Mouse (Mus musculus) forebrain, embryonic 13.5 days (tissue): ENCODE results near the gene Galr3. TPM values are rescaled to one million over a fixed set of nuclear protein-coding genes. Genes with fewer than 3 reads are reported as not detected.

Source experiments
- ATAC-seq: fragments of 200-750 bp; cut with Nextera tagmentation; 2 replicates; pipeline ENCODE4 v1.8.0; 2017
- H3K27ac ChIP-seq: fragments of 300-500 bp; sonication (generic); 2 replicates; pipeline ENCODE4 v1.5.1; 2015; ENCODE audit warnings: inconsistent platforms, mild to moderate bottlenecking, moderate library complexity
- H3K27me3 ChIP-seq: fragments of 300-500 bp; sonication (generic); 2 replicates; pipeline ENCODE4 v1.6.1; 2015; ENCODE audit warnings: mild to moderate bottlenecking, inconsistent platforms
- H3K36me3 ChIP-seq: fragments of 300-500 bp; sonication (generic); 2 replicates; pipeline ENCODE4 v1.6.1; 2015; ENCODE audit warnings: mild to moderate bottlenecking, inconsistent platforms; ENCODE audit not compliant: poor library complexity, severe bottlenecking
- H3K4me1 ChIP-seq: fragments of 300-500 bp; sonication (generic); 2 replicates; pipeline ENCODE4 v1.6.1; 2015; ENCODE audit warnings: inconsistent platforms
- H3K4me2 ChIP-seq: fragments of 300-500 bp; sonication (generic); 2 replicates; pipeline ENCODE4 v1.6.1; 2015; ENCODE audit warnings: inconsistent platforms, mild to moderate bottlenecking, moderate library complexity
- H3K4me3 ChIP-seq: fragments of 300-500 bp; sonication (generic); 2 replicates; pipeline ENCODE4 v1.5.1; 2015; ENCODE audit warnings: mild to moderate bottlenecking, inconsistent platforms
- H3K9ac ChIP-seq: fragments of 300-500 bp; sonication (generic); 2 replicates; pipeline ENCODE4 v1.6.1; 2015; ENCODE audit warnings: mild to moderate bottlenecking, inconsistent platforms
- H3K9me3 ChIP-seq: fragments of 300-500 bp; sonication (generic); replicated peaks from 2 replicates; pipeline ENCODE4 v1.6.1; 2016; ENCODE audit warnings: inconsistent platforms
- WGBS: fragments of 180-500 bp; shearing (Covaris S2); methylation state at CpG from one replicate; pipeline ENCODE4 v1.1.7; 2015; 5-methylcytosine and 5-hydroxymethylcytosine counted together
- polyA plus RNA-seq: library from polyadenylated mRNA; unstranded; fragments of >200 nt; fragmentation: Nextera tagmentation; extraction: Ambion mirVana; gene quantifications from 2 replicates; pipeline ENCODE4 v1.2.1, GENCODE M21; 2015

Gene Galr3
- polyA plus RNA-seq, 1 experiment from 2014 or later, result not detected

- no peaks in the 10 kb centered on the region for H3K9me3 ChIP-seq
- peak within 1 kb of the TSS; percentile 69 for H3K27ac ChIP-seq
- peaks cover 20% of the 10 kb centered on the region for H3K4me1 ChIP-seq
- peak within 1 kb of the TSS; percentile 80 for H3K4me3 ChIP-seq
- H3K27me3 ChIP-seq, result no peaks in the 10 kb centered on the region
- peak within 1 kb of the TSS; percentile 77 for H3K4me2 ChIP-seq
- peak within 1 kb of the TSS; percentile 88 for H3K9ac ChIP-seq
- peak; percentile 100 for ATAC-seq
- WGBS, result under 1% methylated on average over 79 of the region's 80 CpGs
- H3K36me3 ChIP-seq, result peaks cover 35% of the 10 kb centered on the region
Observed at GRCm38 (mm10) chr15:79062376-79063159, 20.9 kb downstream of the Galr3 start, which contains the start of gene Ankrd54. TSS of gene Ankrd54 (minus strand) at chr15:79062893.

GRCm38 (mm10) chr15:79063160-79063740 is 21.6 kb downstream of the Galr3 start:
- H3K27ac ChIP-seq, result 0 out of 2 replicates have a peak overlapping the region, but pooled peaks have one; percentile 7
- peak overlapping the region; percentile 38 for H3K4me3 ChIP-seq
- 8% methylated on average over 14 of the region's 14 CpGs for WGBS
- H3K4me2 ChIP-seq, result peak overlapping the region; percentile 61
- H3K36me3 ChIP-seq, result peaks cover 28% of the 10 kb centered on the region
- no peaks in the 10 kb centered on the region for H3K9me3 ChIP-seq
- H3K9ac ChIP-seq, result peak overlapping the region; percentile 45
- ATAC-seq, result no peak
- peaks cover 3% of the 10 kb centered on the region; the same call in 1 of the 2 replicates for H3K27me3 ChIP-seq
- peaks cover 20% of the 10 kb centered on the region for H3K4me1 ChIP-seq

- Histone ChIP-seq H3K27me3 (peaks cover 3% of the 10 kb centered on the region; the same call in 1 of the 2 replicates), H3K9me3 (no peaks in the 10 kb centered on the region), H3K36me3 (peaks cover 8% of the 10 kb centered on the region), H3K4me3 (no peak overlapping the region), H3K4me1 (peaks cover 20% of the 10 kb centered on the region), H3K9ac (no peak overlapping the region), H3K27ac (no peak overlapping the region), H3K4me2 (no peak overlapping the region)
- ATAC-seq, result no peak
- WGBS, result 77% methylated on average over 8 of the region's 8 CpGs
Observed at GRCm38 (mm10) chr15:79065086-79065770, 23.5 kb downstream of the Galr3 start.

GRCm38 (mm10) chr15:79066276-79066675 is 24.6 kb downstream of the Galr3 start:
- no peak overlapping the region for H3K4me2 ChIP-seq
- peaks cover 14% of the 10 kb centered on the region for H3K4me1 ChIP-seq
- no peaks in the 10 kb centered on the region for H3K36me3 ChIP-seq
- H3K9ac ChIP-seq, result no peak overlapping the region
- peaks cover 3% of the 10 kb centered on the region; the same call in 1 of the 2 replicates for H3K27me3 ChIP-seq
- WGBS, result 48% methylated on average over 2 of the region's 2 CpGs
- no peak overlapping the region for H3K27ac ChIP-seq
- ATAC-seq, result no peak
- no peaks in the 10 kb centered on the region for H3K9me3 ChIP-seq
- no peak overlapping the region for H3K4me3 ChIP-seq

- Histone ChIP-seq H3K4me1 (peaks cover 5% of the 10 kb centered on the region), H3K4me3 (no peak overlapping the region), H3K4me2 (no peak overlapping the region), H3K27me3 (peaks cover 3% of the 10 kb centered on the region; the same call in 1 of the 2 replicates), H3K27ac (no peak overlapping the region), H3K9me3 (no peaks in the 10 kb centered on the region), H3K36me3 (no peaks in the 10 kb centered on the region), H3K9ac (no peak overlapping the region)
- 89% methylated on average over 3 of the region's 3 CpGs for WGBS
- no peak for ATAC-seq
Observed at GRCm38 (mm10) chr15:79067631-79068030, 25.9 kb downstream of the Galr3 start.

- Histone ChIP-seq H3K4me1 (peaks cover 3% of the 10 kb centered on the region), H3K4me3 (no peak overlapping the region), H3K36me3 (no peaks in the 10 kb centered on the region), H3K27ac (no peak overlapping the region), H3K9me3 (no peaks in the 10 kb centered on the region), H3K27me3 (peaks cover 3% of the 10 kb centered on the region; the same call in 1 of the 2 replicates), H3K9ac (no peak overlapping the region), H3K4me2 (no peak overlapping the region)
- no peak for ATAC-seq
- 78% methylated on average over 3 of the region's 3 CpGs for WGBS
Observed at GRCm38 (mm10) chr15:79068416-79068815, 26.7 kb downstream of the Galr3 start.

- Histone ChIP-seq H3K27me3 (peaks cover 3% of the 10 kb centered on the region; the same call in 1 of the 2 replicates), H3K4me2 (no peak overlapping the region), H3K9ac (no peak overlapping the region), H3K4me3 (no peak overlapping the region), H3K27ac (no peak overlapping the region), H3K9me3 (no peaks in the 10 kb centered on the region), H3K36me3 (peaks cover 1% of the 10 kb centered on the region), H3K4me1 (peaks cover 20% of the 10 kb centered on the region)
- 66% methylated on average over 5 of the region's 5 CpGs for WGBS
- ATAC-seq, result no peak
Observed at GRCm38 (mm10) chr15:79071117-79072039, 29.7 kb downstream of the Galr3 start.

GRCm38 (mm10) chr15:79073752-79074151 is 32.1 kb downstream of the Galr3 start:
- H3K4me3 ChIP-seq, result no peak overlapping the region
- H3K4me2 ChIP-seq, result peak overlapping the region; percentile 96; the same call in 1 of the 2 replicates
- no peak overlapping the region for H3K9ac ChIP-seq
- peaks cover 25% of the 10 kb centered on the region for H3K36me3 ChIP-seq
- ATAC-seq, result no peak
- H3K4me1 ChIP-seq, result peaks cover 23% of the 10 kb centered on the region
- no peaks in the 10 kb centered on the region for H3K27me3 ChIP-seq
- no peak overlapping the region for H3K27ac ChIP-seq
- H3K9me3 ChIP-seq, result no peaks in the 10 kb centered on the region

- H3K4me2 ChIP-seq, result peak overlapping the region; percentile 96
- 34% methylated on average over 10 of the region's 10 CpGs for WGBS
- no peaks in the 10 kb centered on the region for H3K9me3 ChIP-seq
- no peak for ATAC-seq
- H3K27me3 ChIP-seq, result no peaks in the 10 kb centered on the region
- H3K4me3 ChIP-seq, result peak overlapping the region; percentile 96
- peaks cover 23% of the 10 kb centered on the region for H3K4me1 ChIP-seq
- H3K9ac ChIP-seq, result peak overlapping the region; percentile 83
- H3K36me3 ChIP-seq, result peaks cover 32% of the 10 kb centered on the region
- H3K27ac ChIP-seq, result peak overlapping the region; percentile 81
Observed at GRCm38 (mm10) chr15:79074446-79074845, 32.8 kb downstream of the Galr3 start.

GRCm38 (mm10) chr15:79074913-79075532 is 33.3 kb downstream of the Galr3 start, which contains the start of gene Eif3l:
TSS of gene Eif3l (plus strand) at chr15:79075179.
- no peaks in the 10 kb centered on the region for H3K9me3 ChIP-seq

More at GRCm38 (mm10) chr15:79074913-79075532, 33.3 kb downstream of the Galr3 start, which contains the start of gene Eif3l:
- Histone ChIP-seq H3K27ac (peak within 1 kb of the TSS; percentile 81), H3K36me3 (peaks cover 37% of the 10 kb centered on the region), H3K9ac (peak within 1 kb of the TSS; percentile 83), H3K4me2 (peak within 1 kb of the TSS; percentile 96), H3K27me3 (no peaks in the 10 kb centered on the region), H3K4me1 (peaks cover 23% of the 10 kb centered on the region), H3K4me3 (peak within 1 kb of the TSS; percentile 96)
- WGBS, result under 1% methylated on average over 49 of the region's 49 CpGs
- ATAC-seq, result peak; percentile 94
